Mouse (Mus musculus): Measurements from ENCODE around the gene Wars2.

- TF ChIP-seq ZC3H11A (IDR thresholded peaks at IDR 0.05; ENCODE audit: borderline replicate concordance, low read depth, low read length), result no peak
- no peak for TF ChIP-seq ZNF384 (IDR thresholded peaks at IDR 0.05; ENCODE audit: low read depth, low read length)
Observed at GRCm38 (mm10) chr3:99251271-99252165, 110.7 kb downstream of the Wars2 start.

Measured in ES-E14 (cell line).